Mouse (Mus musculus): ENCODE data around the gene Ccdc152. TPM values are rescaled to one million over a fixed set of nuclear protein-coding genes. Genes with fewer than 3 reads are reported as not detected.

Gene Ccdc152
- polyA plus RNA-seq, 1 experiment from 2014 or later = not detected

- WGBS = 83% methylated on average over 3 of the region's 3 CpGs
- no peaks in the 10 kb centered on the region for H3K4me1 ChIP-seq (replicated peaks)
- DNase-seq (ENCODE audit: low spot score) = no peak
- H3K27ac ChIP-seq = no peak overlapping the region
- H3K4me3 ChIP-seq = no peak overlapping the region
- no peaks in the 10 kb centered on the region for H3K36me3 ChIP-seq
- H3K27me3 ChIP-seq (ENCODE audit: insufficient read depth, poor library complexity, severe bottlenecking) = no peaks in the 10 kb centered on the region
- no peaks in the 10 kb centered on the region for H3K9me3 ChIP-seq
These were observed 6.5 kb upstream of the Ccdc152 start for GRCm38 (mm10) chr15:3309856-3310255.

- H3K27me3 ChIP-seq (ENCODE audit: insufficient read depth, poor library complexity, severe bottlenecking) = no peaks in the 10 kb centered on the region
- no peak overlapping the region for H3K27ac ChIP-seq
- no peak overlapping the region for H3K4me3 ChIP-seq
- WGBS = 76% methylated on average over 4 of the region's 4 CpGs
- no peaks in the 10 kb centered on the region for H3K9me3 ChIP-seq
- H3K36me3 ChIP-seq = no peaks in the 10 kb centered on the region
- H3K4me1 ChIP-seq (replicated peaks) = no peaks in the 10 kb centered on the region
- no peak for DNase-seq (ENCODE audit: low spot score)
These were observed 2.8 kb downstream of the Ccdc152 start for GRCm38 (mm10) chr15:3300361-3301100.

GRCm38 (mm10) chr15:3297615-3298014 lies 5.7 kb downstream of the Ccdc152 start:
- Histone ChIP-seq H3K4me3 (no peak overlapping the region), H3K27ac (no peak overlapping the region), H3K27me3 (ENCODE audit: insufficient read depth, poor library complexity, severe bottlenecking) (no peaks in the 10 kb centered on the region), H3K36me3 (no peaks in the 10 kb centered on the region), H3K4me1 (replicated peaks) (no peaks in the 10 kb centered on the region), H3K9me3 (no peaks in the 10 kb centered on the region)
- 88% methylated on average over 8 of the region's 8 CpGs for WGBS
- DNase-seq (ENCODE audit: low spot score) = no peak

- no peaks in the 10 kb centered on the region for H3K4me1 ChIP-seq (replicated peaks)
- WGBS = 85% methylated on average over 1 of the region's 1 CpGs
- DNase-seq (ENCODE audit: low spot score) = no peak
These were observed 7.3 kb downstream of the Ccdc152 start for GRCm38 (mm10) chr15:3295986-3296385.

GRCm38 (mm10) chr15:3293477-3293876 lies 9.8 kb downstream of the Ccdc152 start:
- Histone ChIP-seq H3K4me3 (no peak overlapping the region), H3K27ac (no peak overlapping the region), H3K36me3 (no peaks in the 10 kb centered on the region), H3K9me3 (no peaks in the 10 kb centered on the region), H3K4me1 (replicated peaks) (no peaks in the 10 kb centered on the region), H3K27me3 (ENCODE audit: insufficient read depth, poor library complexity, severe bottlenecking) (no peaks in the 10 kb centered on the region)
- 66% methylated on average over 1 of the region's 1 CpGs for WGBS
- no peak for DNase-seq (ENCODE audit: low spot score)

More at GRCm38 (mm10) chr15:3295986-3296385, 7.3 kb downstream of the Ccdc152 start:
- H3K4me3 ChIP-seq = no peak overlapping the region
- H3K9me3 ChIP-seq = no peaks in the 10 kb centered on the region
- H3K36me3 ChIP-seq = no peaks in the 10 kb centered on the region
- no peaks in the 10 kb centered on the region for H3K27me3 ChIP-seq (ENCODE audit: insufficient read depth, poor library complexity, severe bottlenecking)
- H3K27ac ChIP-seq = no peak overlapping the region

GRCm38 (mm10) chr15:3290435-3290834 lies 12.9 kb downstream of the Ccdc152 start:
- Histone ChIP-seq H3K36me3 (no peaks in the 10 kb centered on the region), H3K27me3 (ENCODE audit: insufficient read depth, poor library complexity, severe bottlenecking) (no peaks in the 10 kb centered on the region), H3K4me1 (replicated peaks) (no peaks in the 10 kb centered on the region), H3K4me3 (no peak overlapping the region), H3K27ac (no peak overlapping the region), H3K9me3 (no peaks in the 10 kb centered on the region)
- no peak for DNase-seq (ENCODE audit: low spot score)
- 87% methylated on average over 3 of the region's 3 CpGs for WGBS

GRCm38 (mm10) chr15:3286032-3286431 lies 17.3 kb downstream of the Ccdc152 start:
- Histone ChIP-seq H3K27ac (no peak overlapping the region), H3K4me3 (no peak overlapping the region), H3K9me3 (no peaks in the 10 kb centered on the region), H3K27me3 (ENCODE audit: insufficient read depth, poor library complexity, severe bottlenecking) (no peaks in the 10 kb centered on the region), H3K4me1 (replicated peaks) (no peaks in the 10 kb centered on the region), H3K36me3 (no peaks in the 10 kb centered on the region)
- DNase-seq (ENCODE audit: low spot score) = no peak

GRCm38 (mm10) chr15:3281737-3282136 lies 21.6 kb downstream of the Ccdc152 start:
- Histone ChIP-seq H3K27me3 (ENCODE audit: insufficient read depth, poor library complexity, severe bottlenecking) (no peaks in the 10 kb centered on the region), H3K27ac (no peak overlapping the region), H3K4me1 (replicated peaks) (no peaks in the 10 kb centered on the region), H3K9me3 (no peaks in the 10 kb centered on the region), H3K4me3 (no peak overlapping the region), H3K36me3 (peaks cover 9% of the 10 kb centered on the region; the same call in 1 of the 2 replicates)
- DNase-seq (ENCODE audit: low spot score) = no peak
- 73% methylated on average over 1 of the region's 1 CpGs for WGBS

GRCm38 (mm10) chr15:3281216-3281615 lies 22.1 kb downstream of the Ccdc152 start:
- Histone ChIP-seq H3K27ac (no peak overlapping the region), H3K4me3 (no peak overlapping the region), H3K4me1 (replicated peaks) (no peaks in the 10 kb centered on the region), H3K9me3 (no peaks in the 10 kb centered on the region), H3K27me3 (ENCODE audit: insufficient read depth, poor library complexity, severe bottlenecking) (no peaks in the 10 kb centered on the region), H3K36me3 (peaks cover 9% of the 10 kb centered on the region; the same call in 1 of the 2 replicates)
- no peak for DNase-seq (ENCODE audit: low spot score)

GRCm38 (mm10) chr15:3279242-3279641 lies 24.1 kb downstream of the Ccdc152 start:
- Histone ChIP-seq H3K27ac (no peak overlapping the region), H3K27me3 (ENCODE audit: insufficient read depth, poor library complexity, severe bottlenecking) (no peaks in the 10 kb centered on the region), H3K4me1 (replicated peaks) (no peaks in the 10 kb centered on the region), H3K9me3 (no peaks in the 10 kb centered on the region), H3K36me3 (peaks cover 9% of the 10 kb centered on the region; the same call in 1 of the 2 replicates), H3K4me3 (no peak overlapping the region)
- 85% methylated on average over 7 of the region's 7 CpGs for WGBS
- no peak for DNase-seq (ENCODE audit: low spot score)

GRCm38 (mm10) chr15:3277391-3277790 lies 25.9 kb downstream of the Ccdc152 start:
- no peak overlapping the region for H3K27ac ChIP-seq
- H3K9me3 ChIP-seq = no peaks in the 10 kb centered on the region
- no peak for DNase-seq (ENCODE audit: low spot score)
- H3K36me3 ChIP-seq = peaks cover 9% of the 10 kb centered on the region; the same call in 1 of the 2 replicates
- H3K4me1 ChIP-seq (replicated peaks) = no peaks in the 10 kb centered on the region
- WGBS = 98% methylated on average over 2 of the region's 2 CpGs
- no peak overlapping the region for H3K4me3 ChIP-seq
- H3K27me3 ChIP-seq (ENCODE audit: insufficient read depth, poor library complexity, severe bottlenecking) = no peaks in the 10 kb centered on the region

- H3K4me3 ChIP-seq = no peak overlapping the region
- H3K4me1 ChIP-seq (replicated peaks) = peaks cover 21% of the 10 kb centered on the region; the same call in 1 of the 2 replicates
- H3K36me3 ChIP-seq = 0 out of 2 replicates have a peak, but pooled peaks cover 4% of the 10 kb centered on the region
- no peak overlapping the region for H3K27ac ChIP-seq
- H3K9me3 ChIP-seq = no peaks in the 10 kb centered on the region
- DNase-seq (ENCODE audit: low spot score) = no peak
- H3K27me3 ChIP-seq (ENCODE audit: insufficient read depth, poor library complexity, severe bottlenecking) = no peaks in the 10 kb centered on the region
- 80% methylated on average over 1 of the region's 1 CpGs for WGBS
These were observed 30.1 kb downstream of the Ccdc152 start for GRCm38 (mm10) chr15:3273191-3273590.

- H3K27ac ChIP-seq = peak overlapping the region; percentile 93
- no peaks in the 10 kb centered on the region for H3K36me3 ChIP-seq
- 40% methylated on average over 6 of the region's 6 CpGs for WGBS
- peak overlapping the region; percentile 49 for H3K4me3 ChIP-seq
- no peaks in the 10 kb centered on the region for H3K9me3 ChIP-seq
- no peak for DNase-seq (ENCODE audit: low spot score)
- H3K27me3 ChIP-seq (ENCODE audit: insufficient read depth, poor library complexity, severe bottlenecking) = no peaks in the 10 kb centered on the region
- peaks cover 21% of the 10 kb centered on the region; the same call in 1 of the 2 replicates for H3K4me1 ChIP-seq (replicated peaks)
These were observed 32.1 kb downstream of the Ccdc152 start for GRCm38 (mm10) chr15:3271216-3271615.

Measured in hindbrain, embryonic 10.5 days (tissue).